Mouse (Mus musculus): ENCODE results near the gene Gm8693. TPM values are rescaled to one million over a fixed set of nuclear protein-coding genes. Genes with fewer than 3 reads are reported as not detected.
"Not testable (repeated sequence)": the region's sequence is repeated elsewhere in the genome, so short reads cannot be mapped to it uniquely, and the experiment has no call there.

Gene Gm8693
- not detected in 2 replicates for polyA plus RNA-seq (2016; fragmentation: Nextera tagmentation; extraction: Ambion mirVana)

- not testable (repeated sequence) for H3K27ac ChIP-seq; H3K27me3 ChIP-seq (ENCODE audit: insufficient read depth, poor library complexity, severe bottlenecking); H3K36me3 ChIP-seq; DNase-seq (ENCODE audit: low spot score); H3K9me3 ChIP-seq; H3K4me3 ChIP-seq; H3K4me1 ChIP-seq (replicated peaks)
- WGBS: no CpG with 5 or more reads among the region's 2 CpGs
These were observed at the start of gene Gm8693 for GRCm38 (mm10) chr7:22692217-22692616. Gene Gm8693, minus strand, starts transcription at chr7:22692317.

- H3K27ac ChIP-seq; H3K36me3 ChIP-seq; H3K4me3 ChIP-seq; H3K4me1 ChIP-seq (replicated peaks); H3K27me3 ChIP-seq (ENCODE audit: insufficient read depth, poor library complexity, severe bottlenecking); H3K9me3 ChIP-seq; DNase-seq (ENCODE audit: low spot score): not testable (repeated sequence)
- WGBS: no CpG with 5 or more reads among the region's 1 CpGs
These were observed 27.5 kb upstream of the Gm8693 start, which contains the start of gene Gm4567 for GRCm38 (mm10) chr7:22719610-22720009. Gene Gm4567, minus strand, starts transcription at chr7:22719710.

- not testable (repeated sequence) for H3K36me3 ChIP-seq
These were observed 34.4 kb downstream of the Gm8693 start, which contains the start of gene Vmn1r155 for GRCm38 (mm10) chr7:22657718-22658117. Gene Vmn1r155, plus strand, starts transcription at chr7:22658018.

More at GRCm38 (mm10) chr7:22657718-22658117, 34.4 kb downstream of the Gm8693 start, which contains the start of gene Vmn1r155:
- not testable (repeated sequence) for H3K4me3 ChIP-seq; H3K27ac ChIP-seq; H3K27me3 ChIP-seq (ENCODE audit: insufficient read depth, poor library complexity, severe bottlenecking); H3K9me3 ChIP-seq; DNase-seq (ENCODE audit: low spot score); H3K4me1 ChIP-seq (replicated peaks)
- WGBS: no CpG with 5 or more reads among the region's 3 CpGs

Other genes starting within 250 kb of the Gm8693 start
- gene Gm10665, start 228.2 kb downstream of the Gm8693 start, polyA plus RNA-seq (2016; fragmentation: Nextera tagmentation; extraction: Ambion mirVana): not detected in 2 replicates
- not detected in 2 replicates for gene Vmn1r151, start 192.6 kb downstream of the Gm8693 start, polyA plus RNA-seq (2016; fragmentation: Nextera tagmentation; extraction: Ambion mirVana)
- gene Vmn1r152, start 169.3 kb downstream of the Gm8693 start, polyA plus RNA-seq (2016; fragmentation: Nextera tagmentation; extraction: Ambion mirVana): not detected in 2 replicates
- gene Gm8677, start 157.4 kb downstream of the Gm8693 start, polyA plus RNA-seq (2016; fragmentation: Nextera tagmentation; extraction: Ambion mirVana): not detected in 2 replicates
- gene Gm4201, start 127.0 kb downstream of the Gm8693 start, polyA plus RNA-seq (2016; fragmentation: Nextera tagmentation; extraction: Ambion mirVana): not detected in 2 replicates
- gene Gm4565, start 104.2 kb downstream of the Gm8693 start, polyA plus RNA-seq (2016; fragmentation: Nextera tagmentation; extraction: Ambion mirVana): not detected in 2 replicates
- gene Vmn1r155, start 34.3 kb downstream of the Gm8693 start, polyA plus RNA-seq (2016; fragmentation: Nextera tagmentation; extraction: Ambion mirVana): not detected in 2 replicates
- not detected in 2 replicates for gene Gm4567, start 27.4 kb upstream of the Gm8693 start, polyA plus RNA-seq (2016; fragmentation: Nextera tagmentation; extraction: Ambion mirVana)
- not detected in 2 replicates for gene Vmn1r157, start 69.4 kb upstream of the Gm8693 start, polyA plus RNA-seq (2016; fragmentation: Nextera tagmentation; extraction: Ambion mirVana)
- gene Vmn1r158, start 98.5 kb upstream of the Gm8693 start, polyA plus RNA-seq (2016; fragmentation: Nextera tagmentation; extraction: Ambion mirVana): not detected in 2 replicates
- not detected in 2 replicates for gene Vmn1r159, start 151.3 kb upstream of the Gm8693 start, polyA plus RNA-seq (2016; fragmentation: Nextera tagmentation; extraction: Ambion mirVana)
- gene Vmn1r160, start 178.9 kb upstream of the Gm8693 start, polyA plus RNA-seq (2016; fragmentation: Nextera tagmentation; extraction: Ambion mirVana): not detected in 2 replicates

Measured in hindbrain, embryonic 10.5 days (tissue).